Mouse (Mus musculus) kidney, postnatal 14 days (tissue): ENCODE results near the gene Gm14190.
"Not testable (repeated sequence)": the region's sequence is repeated elsewhere in the genome, so short reads cannot be mapped to it uniquely, and the experiment has no call there.

Source experiments
- DNase-seq: peaks from one replicate; pipeline ENCODE4 v3.0.0; 2022; ENCODE audit warnings: mixed read lengths

Gene Gm14190

DNA sequence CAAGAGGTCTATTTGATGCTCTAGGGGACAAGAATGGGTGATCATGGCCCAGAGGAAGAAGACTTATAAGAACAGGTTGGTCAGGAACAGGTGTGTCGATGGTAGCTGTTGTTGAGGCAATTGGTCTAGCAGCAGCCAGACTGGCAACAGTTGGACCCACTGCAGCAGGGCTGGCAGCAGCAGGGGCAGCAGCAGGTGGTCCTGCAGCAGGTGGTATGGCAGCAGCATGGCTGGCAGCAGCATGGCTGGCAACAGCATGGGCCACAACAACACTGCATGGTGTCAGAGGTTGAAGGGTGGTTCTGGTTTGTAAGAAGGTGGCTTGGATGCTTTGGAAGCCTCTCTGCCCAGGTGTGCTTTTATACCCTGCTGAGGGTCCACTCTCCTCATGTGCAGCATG lies at the start of gene Gm14190:
Gene Gm14190 (minus strand): TSS at position 278 of the 400 bp plus-strand sequence.
- DNase-seq = no peak

DNA sequence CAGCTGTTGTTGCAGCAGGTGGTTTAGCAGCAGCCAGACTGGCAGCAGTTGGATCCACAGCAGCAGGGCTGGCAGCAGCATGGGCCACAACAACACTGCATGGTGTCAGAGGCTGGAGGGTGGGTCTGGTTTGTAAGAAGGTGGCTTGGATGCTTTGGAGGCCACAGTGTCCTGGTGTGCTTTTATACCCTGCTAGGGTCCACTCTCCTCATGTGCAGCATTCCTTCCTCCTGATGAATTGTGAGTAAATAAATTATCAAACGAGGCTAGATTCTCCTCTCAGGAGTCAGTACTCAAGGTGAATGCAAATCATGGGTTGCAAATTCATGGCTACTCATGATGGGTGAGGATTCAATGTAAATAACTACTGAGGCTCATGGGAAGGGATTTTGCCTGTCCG lies 43.6 kb upstream of the Gm14190 start, which contains the start of gene Gm14180:
Gene Gm14180 (minus strand): TSS at position 101 of the 400 bp plus-strand sequence.
- no peak for DNase-seq

DNA sequence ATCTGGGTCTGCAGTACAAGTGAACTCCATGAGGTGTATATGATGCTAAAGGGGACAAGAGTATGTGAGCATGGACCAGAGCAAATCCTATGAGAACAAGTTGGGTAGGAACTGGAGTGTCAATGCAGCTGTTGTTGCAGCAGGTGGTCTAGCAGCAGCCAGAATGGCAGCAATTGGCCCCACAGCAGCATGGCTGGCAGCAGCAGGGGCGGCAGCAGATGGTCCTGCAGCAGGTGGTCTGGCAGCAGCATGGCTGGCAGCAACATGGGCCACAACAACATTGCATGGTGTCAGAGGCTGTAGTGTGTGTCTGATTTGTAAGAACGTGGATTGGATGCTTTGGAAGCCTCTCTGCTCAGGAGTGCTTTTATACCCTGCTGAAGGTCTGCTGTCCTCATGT lies 33.5 kb upstream of the Gm14190 start:
- no peak for DNase-seq

DNA sequence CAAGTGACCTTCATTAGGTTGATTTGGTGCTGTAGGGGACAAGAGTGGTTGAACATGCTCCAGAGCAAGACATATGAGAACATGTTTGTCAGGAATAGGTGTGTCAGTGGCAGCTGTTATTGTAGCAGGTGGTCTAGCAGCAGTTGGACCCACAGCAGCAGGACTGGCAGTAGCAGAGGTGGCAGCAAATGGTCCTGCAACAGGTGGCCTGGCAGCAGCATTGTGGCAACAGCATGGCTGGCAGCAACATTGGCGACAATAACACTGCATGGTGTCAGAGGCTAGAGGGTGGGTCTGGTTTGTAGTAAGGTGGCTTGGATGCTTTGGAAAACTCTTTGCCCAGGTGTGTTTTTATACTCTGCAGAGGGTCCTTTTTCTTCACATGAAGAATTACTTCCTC lies 28.2 kb upstream of the Gm14190 start:
- no peak for DNase-seq

DNA sequence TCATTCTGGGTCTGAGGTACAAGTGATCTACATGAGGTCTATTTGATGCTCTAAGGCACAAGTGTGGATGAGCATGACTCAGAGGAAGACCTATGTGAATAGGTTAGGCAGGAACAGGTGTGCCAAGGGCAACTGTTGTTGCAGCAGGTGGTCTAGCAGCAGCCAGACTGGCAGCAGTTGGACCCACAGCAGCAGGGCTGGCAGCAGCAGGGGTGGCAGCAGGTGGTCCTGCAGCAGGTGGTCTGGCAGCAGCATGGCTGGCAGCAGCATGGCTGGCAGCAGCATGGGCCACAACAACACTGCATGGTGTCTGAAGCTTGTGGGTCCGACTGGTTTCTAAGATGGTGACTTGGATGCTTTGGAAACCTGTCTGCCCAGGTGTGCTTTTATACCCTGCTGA lies 5.3 kb downstream of the Gm14190 start:
- not testable (repeated sequence) for DNase-seq

DNA sequence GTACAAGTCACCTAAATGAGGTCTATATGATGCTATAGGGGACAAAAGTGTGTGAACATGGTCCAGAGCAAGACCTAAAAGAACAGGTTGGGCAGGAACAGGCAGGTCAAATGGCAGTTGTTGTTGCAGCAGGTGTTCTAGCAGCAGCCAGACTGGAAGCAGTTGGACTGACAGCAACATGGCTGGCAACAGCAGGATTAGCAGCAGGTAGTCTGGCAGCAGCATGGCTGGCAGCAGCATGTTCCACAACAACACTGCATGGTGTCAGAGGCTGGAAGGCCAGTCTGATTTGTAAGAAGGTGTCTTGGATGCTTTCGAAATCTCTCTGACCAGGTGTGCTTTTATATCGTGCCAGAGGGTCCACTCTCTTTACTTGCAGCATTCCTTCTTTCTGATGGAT lies 7.1 kb downstream of the Gm14190 start:
- DNase-seq = no peak

DNA sequence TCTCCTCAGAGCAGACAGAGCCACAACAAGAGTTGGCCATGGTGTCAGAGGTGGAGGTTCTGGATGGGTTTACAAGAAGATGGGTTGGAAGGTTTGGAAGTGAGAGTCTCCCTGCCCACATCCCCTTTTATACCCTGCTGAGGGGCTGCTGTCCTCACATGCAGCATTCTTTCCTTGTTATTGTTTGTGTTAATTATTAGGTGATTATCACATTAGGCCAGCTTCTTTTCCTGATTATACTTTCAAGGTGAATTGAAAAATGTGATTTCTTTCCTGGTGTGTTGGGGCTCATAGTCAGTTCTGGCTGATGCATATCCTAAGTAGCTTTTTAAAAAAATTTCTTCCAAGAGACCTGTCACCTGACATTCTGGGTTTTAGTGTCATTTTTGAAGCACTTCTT lies 24.7 kb downstream of the Gm14190 start, which contains the start of gene Krtap4-6:
Gene Krtap4-6 (minus strand): TSS at position 101 of the 400 bp plus-strand sequence.
- no peak for DNase-seq

DNA sequence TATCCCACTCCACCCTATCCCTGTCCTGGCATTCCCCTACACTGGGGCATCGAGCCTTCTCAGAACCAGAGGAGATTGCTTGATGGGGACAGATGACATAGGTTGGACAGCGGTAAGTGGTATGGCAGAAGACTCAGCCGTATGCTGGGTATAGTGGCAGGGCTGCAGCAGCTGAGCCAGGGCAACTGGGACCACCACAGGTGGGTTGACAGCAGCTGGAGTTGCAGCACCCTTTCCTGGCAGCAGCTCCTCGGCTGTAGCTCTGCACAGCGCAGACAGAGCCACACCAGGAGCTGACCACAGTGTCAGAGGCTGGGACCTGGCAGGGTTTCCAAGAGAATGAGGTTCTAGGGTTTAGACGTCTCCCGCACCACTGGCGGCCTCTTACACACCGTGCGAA lies 27.7 kb downstream of the Gm14190 start:
- no peak for DNase-seq

DNA sequence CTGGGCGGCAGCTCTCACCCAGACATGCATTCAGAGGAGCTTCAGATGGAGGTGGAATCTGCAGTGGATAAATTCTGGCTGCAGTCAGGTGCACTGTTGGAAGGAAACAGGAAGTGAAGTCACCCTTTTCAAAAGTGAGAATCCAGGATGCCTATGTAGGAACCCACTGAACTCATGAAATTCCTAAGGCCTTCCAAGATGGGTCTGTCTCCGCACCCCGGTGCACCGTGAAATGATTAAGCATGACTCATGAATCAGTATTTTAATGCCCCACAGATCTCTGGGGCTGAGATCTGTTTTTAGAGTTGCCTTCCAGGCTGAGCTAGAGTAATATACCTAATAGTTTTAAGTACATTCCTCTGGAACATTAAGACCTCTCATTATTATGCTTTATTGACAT lies 31.3 kb downstream of the Gm14190 start:
- DNase-seq = no peak

DNA sequence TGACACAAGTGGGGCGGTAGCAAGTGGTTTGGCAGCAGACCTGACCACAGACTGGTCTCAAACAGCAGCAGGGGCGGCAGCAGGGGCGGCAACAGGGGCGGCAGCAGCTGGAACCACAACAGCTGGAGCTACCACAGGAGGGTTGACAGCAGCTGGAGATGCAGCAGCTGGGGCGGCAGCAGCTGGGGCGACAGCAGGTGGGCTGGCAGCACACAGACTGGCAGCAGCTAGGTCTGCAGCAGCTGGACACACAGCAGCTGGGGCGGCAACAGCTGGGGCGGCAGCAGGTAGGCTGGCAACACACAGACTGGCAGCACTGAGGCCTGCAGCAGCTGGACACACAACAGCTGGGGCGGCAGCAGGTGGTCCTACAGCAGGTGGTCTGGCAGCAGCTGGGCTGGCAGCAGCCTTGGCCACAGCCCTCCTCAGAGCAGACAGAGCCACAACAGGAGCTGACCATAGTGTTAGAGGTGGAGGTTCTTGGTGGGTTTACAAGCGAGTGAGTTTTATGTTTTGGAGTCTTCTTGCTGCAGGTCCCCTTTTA lies 32.0 kb downstream of the Gm14190 start, which contains the start of gene Gm11563:
Gene Gm11563 (minus strand): TSS at position 494 of the 544 bp plus-strand sequence.
- DNase-seq = not testable (repeated sequence)

DNA sequence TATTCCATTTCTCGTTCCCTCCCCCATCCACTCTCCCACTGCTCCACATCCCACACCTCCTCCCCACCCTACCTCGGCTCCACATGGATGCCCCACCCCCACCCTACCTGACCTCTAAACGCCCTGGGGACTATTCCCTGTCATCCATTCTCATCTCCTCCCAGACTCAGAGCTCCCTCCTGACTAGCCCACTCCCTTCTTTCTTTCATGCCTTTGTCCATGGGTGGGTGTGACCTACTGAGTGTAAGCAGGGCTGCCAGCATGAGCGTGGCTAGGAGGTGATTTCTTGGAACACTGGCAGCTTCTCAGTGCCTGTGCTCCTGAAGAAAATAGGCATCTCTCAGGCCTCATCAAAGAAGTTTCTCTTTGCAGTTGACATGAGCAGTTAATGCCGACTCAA lies 33.5 kb downstream of the Gm14190 start:
- no peak for DNase-seq

DNA sequence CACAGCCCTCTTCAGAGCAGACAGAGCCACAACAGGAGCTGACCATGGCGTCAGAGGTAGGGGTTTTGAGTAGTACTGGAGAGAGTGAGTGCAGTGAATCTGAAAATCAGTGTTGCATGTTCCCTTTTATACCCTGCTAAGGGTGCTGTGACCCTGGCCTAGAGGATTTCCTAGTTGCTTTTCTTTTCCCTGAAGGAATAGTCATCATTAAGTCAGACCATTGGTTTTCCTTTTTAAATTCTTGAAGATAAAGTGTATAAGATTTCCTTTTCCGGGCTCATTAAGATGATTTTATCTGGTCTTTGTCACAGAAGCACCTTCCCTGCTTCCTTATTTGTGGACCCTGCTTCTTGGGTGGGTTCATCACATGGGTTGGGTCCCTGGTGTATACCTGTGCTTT lies 40.4 kb downstream of the Gm14190 start, which contains the start of gene Gm11555:
Gene Gm11555 (minus strand): TSS at position 101 of the 400 bp plus-strand sequence.
- DNase-seq = no peak

DNA sequence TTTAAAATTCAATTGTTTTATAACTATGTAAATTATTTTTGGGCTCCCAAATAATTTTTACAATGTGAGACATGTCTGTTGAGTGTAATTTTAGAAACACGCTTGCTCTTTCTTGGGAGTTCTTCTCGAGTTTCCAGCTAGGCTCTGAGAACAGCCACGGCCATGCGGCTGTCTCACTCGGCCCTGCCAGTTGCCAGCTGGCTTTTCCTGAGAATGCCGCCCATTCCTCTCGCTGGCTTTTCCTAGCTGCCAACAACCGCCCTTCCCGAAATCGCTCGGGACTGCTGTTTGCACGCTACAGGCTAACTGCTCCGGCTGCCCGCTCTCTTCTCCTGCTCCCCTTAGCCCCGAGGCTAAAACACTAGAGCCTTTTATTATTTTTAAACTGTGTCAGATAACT lies 44.1 kb downstream of the Gm14190 start:
- no peak for DNase-seq

DNA sequence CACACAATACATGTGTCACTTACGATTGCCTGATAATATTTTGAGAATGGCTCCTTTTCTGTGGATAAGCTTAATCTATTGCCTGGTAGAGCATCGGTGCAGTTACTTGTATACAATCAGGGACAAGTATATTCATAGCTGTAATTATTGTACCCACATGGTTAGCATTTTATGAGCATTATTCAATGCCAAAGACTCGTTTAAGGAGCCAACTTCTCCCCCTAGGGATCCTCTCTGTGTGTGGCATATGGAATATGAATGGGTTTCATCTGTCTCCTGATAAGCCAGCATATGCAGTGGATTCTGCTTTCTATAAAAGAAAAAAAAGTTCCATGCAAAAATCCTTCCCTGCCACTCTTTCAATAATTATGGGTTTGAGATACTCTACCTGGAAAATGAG lies 46.2 kb downstream of the Gm14190 start:
- no peak for DNase-seq

DNA sequence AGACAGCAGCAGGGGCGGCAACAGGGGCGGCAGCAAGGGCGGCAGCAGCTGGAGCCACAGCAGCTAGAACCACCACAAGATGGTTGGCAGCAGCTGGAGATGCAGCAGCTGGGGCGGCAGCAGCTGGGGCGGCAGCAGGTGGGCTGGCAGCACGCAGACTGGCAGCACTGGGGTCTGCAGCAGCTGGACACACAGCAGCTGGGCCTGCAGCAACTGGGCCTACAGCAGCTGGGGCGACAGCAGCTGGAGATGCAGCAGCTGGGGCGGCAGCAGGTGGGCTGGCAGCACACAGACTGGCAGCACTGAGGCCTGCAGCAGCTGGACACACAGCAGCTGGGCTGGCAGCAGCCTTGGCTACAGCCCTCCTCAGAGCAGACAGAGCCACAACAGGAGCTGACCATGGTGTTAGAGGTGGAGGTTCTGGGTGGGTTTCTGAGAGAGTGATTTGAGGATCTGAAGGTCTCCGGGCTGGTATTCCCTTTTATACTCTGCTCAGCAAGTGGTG lies 46.9 kb downstream of the Gm14190 start, which contains the start of gene Krtap4-7:
Gene Krtap4-7 (minus strand): TSS at position 455 of the 505 bp plus-strand sequence.
- not testable (repeated sequence) for DNase-seq

DNA sequence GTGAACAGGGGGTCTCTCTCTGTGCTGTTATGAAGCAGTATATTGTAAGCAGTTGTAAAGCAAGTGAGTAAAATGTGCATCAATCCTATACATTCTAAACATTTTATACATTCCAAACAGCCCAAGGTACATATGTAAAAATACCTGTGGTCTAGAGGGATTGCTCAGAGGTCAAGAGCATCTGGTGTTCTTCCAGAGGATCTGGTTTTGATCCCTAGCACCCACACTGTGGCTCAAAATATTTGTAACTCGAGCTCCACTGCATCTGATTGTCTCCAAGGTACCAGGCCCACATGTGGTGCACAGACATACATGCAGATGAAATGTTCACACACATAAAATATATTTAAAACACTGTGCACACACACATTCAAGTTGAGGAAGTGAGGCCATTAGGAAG lies 49.6 kb downstream of the Gm14190 start:
- DNase-seq = no peak
